Mouse (Mus musculus) spleen, adult 12 weeks (tissue): ENCODE measurements around the gene Elobl.
"Not testable (repeated sequence)": the region's sequence is repeated elsewhere in the genome, so short reads cannot be mapped to it uniquely, and the experiment has no call there.

Experiments
- DNase-seq: peaks from one replicate; pipeline ENCODE4 v3.0.0; 2022; ENCODE audit warnings: low spot score

The Elobl gene

DNA sequence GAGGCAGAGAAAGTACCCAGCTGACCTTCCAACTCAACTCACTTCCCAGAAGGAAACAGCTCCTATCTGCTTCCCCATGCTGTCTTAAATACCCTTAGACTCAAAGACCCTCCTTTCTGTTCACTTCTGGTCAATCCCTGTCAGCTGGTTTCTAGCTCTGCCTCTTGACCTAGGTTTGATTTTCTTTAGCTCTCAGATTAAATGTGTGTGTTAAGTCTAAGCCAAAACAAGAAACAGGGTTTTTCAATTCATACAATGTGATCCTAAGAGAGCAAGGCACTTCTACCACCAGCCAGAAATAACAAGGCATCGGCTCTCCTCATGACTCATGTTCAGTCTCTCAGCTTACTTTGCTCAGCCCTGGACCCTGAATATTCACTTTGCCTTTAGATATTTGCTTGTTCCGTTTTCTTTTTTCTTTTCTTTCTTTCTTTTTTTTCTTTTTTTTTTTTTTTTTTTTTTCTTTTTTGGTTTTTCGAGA lies at the start of gene Elobl:
Gene Elobl (minus strand): TSS at position 51 of the 481 bp plus-strand sequence.
- DNase-seq: no peak

DNA sequence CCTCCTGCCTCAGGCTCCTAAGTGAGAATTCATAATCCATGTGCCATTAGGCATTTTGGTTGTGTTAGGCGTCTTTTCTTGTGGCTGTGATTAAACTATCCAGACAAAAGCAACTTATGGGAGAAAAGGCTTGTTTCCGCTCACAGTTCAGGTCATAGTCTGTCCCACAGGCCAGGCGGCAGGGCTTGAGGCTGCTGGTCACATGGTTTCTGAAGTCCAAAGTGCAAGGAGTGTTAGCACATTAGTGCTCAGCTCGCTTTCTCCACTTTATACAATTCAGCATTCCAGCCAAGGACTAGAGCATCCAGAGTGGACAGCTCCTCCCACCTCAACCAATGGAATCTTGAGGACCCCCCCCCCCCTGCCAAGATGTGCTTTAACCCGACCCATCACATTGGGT lies 45.5 kb upstream of the Elobl start:
- no peak for DNase-seq

DNA sequence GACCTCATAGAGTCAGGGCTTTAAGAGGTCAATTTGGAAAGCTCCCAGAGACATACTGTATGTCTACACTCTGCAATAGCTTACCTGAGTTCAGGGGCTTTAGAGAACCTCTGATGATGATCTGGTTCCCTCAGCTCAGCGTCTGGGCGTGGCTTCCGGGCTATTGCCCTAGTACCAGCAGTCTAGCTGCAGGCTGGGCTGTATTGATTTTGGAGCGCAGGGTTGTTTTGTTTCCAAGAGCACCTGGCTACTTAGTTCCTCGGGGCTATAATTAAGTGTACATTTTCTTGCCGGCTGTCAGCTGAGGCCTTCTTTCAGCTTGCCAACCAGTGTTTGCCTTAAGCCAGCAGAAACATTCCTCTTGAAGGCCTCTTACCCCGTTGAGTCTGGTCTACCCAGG lies 42.8 kb upstream of the Elobl start:
- no peak for DNase-seq

DNA sequence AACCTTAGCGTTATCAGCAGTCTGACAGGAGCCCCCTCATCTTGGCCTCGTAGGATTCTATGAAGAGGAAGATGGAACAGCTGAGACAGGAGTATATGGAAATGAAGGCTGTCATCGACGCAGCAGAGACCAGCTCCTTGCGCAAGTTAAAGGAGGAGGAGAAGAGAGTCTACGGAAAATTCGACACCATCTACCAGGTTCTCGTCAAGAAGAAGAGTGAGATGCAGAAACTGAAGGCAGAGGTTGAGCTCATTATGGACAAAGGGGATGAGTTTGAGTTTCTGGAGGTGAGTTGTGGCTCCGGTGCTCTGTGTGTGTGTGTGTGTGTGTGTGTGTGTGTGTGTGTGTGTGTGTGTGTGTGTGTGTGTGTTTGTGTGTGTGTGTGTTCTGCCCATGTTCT lies 42.3 kb upstream of the Elobl start:
- no peak for DNase-seq

DNA sequence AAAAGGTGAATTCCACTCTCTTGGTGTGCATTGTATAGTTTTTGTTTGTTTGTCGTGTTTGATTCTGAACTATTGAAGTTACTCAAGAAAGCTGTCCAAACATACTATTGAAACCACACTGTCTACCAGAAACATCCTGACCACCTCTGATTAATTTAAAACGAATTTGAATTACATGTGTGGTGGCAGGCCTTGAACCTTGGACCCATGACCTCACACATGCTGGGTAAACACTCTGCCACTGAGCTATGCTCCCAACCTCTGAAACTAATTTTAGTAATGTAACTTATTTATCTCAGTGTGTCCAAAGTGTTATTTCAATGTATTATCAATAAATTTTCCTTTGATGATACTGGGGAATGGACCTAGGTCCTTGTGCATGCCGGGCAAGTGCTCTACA lies 40.9 kb upstream of the Elobl start:
- DNase-seq: no peak

DNA sequence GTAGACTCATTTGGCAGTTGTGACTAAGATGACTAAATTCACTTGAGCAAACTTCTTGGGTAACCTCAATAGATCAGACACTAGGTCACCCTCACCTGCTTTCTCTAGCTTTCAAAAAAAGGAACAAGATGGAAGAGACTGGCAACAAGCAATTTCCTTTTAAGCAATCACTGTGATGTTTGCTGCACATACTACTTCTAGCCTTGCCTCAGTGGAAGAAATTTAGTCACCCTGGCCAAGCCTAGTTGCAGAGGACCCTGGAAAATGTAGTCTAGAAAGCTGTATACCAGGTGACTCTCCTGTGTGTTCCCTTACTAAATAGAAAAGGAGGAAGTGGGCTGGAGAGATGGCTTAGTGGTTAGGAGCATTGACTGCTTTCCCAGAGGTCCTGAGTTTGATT lies 39.7 kb upstream of the Elobl start:
- no peak for DNase-seq

DNA sequence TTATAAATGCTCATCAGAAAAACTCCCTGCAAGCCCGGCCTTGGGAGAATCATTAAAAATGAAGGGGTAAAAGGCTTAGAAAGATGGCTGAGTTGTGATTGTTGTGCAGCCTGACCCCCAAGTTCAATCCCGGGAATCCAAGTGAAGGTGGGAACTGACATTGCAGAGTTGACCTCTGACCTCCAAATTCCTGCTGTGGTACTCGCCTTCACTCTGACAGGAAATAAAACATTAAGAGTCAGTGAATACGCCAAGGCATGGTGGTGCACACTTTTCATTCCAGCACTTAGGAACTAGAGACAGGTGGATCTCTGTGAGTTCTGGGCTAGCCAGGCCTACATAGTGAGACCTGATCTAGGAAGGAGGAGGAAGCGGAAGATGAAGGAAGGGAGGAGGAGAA lies 38.7 kb upstream of the Elobl start:
- DNase-seq: no peak

DNA sequence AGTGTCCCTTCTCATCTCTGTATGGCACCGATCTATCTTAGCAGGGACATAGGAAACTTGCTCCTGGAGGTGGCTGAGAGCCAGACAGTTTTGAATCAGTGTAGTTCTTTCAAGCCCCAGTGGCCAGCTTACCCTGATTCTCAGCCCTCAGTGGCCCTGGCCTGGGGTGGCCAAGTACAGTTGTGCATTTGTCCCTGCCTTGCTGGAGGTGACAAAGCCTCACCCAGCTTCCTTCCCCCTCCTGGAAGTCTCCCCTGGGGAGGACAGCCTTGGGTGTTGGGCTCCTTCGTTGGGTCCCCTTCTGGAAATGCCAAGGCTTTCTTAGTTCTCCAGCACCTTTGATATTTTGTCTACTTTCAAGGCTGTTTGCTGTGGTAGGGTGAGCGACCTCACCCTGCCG lies 37.0 kb upstream of the Elobl start:
- no peak for DNase-seq

DNA sequence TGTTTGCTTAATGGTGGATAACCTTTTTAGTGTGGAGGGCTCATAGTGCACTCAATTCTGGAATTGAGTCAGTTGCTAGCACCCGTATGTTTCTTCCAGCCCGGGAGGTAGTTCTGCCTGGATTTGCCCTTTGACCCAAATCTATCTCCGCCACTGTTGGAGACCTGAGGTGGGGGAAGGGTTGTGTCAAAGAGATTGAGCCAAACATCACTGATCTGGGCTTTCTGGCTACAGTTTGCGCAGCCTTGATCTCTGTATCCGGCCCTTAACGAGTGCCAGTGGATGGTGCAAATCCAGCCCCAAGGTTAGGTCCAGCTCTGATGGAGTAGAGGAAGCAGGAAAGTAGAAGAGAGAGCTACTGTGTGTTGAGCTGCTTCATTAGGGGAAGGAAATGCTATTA lies 36.3 kb upstream of the Elobl start:
- no peak for DNase-seq

DNA sequence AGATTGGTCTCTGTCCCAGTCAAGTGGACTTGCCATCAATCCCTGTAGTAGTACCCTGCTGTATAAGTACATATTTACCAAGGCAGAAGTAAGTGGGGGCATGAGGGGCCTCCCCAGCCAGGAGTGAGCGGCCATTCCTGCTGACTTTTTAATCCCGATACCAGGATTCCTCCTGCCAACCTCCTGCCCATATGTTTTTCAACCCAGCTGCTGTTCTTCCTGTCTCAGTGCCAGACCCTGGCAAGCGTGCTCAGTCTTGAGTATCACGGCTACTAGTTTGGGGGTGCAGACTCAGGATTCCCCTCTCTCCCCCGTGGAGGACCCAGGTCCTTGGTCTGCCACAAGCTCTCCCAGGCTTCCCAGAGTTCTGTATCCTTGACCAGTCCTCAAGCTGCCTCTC lies 35.9 kb upstream of the Elobl start:
- no peak for DNase-seq

DNA sequence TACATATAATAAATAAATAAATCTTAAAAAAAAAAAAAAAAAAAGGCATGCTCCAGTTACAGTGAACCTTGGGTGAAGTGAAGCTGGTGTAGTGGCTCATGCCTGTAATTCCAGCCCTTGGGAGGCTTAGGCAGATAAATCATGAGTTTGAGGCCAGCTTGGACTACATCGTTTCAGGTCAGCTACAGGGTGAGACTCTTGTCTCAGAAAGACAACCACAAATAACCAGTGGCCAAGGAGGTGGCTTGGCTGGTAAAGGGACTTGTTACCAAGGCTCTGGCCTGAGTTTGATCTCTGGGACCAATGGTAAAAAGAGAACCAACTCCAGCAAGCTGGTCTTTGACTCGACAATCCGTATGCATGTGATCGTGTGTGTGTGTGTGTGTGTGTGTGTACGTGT lies 35.3 kb upstream of the Elobl start:
- no peak for DNase-seq

DNA sequence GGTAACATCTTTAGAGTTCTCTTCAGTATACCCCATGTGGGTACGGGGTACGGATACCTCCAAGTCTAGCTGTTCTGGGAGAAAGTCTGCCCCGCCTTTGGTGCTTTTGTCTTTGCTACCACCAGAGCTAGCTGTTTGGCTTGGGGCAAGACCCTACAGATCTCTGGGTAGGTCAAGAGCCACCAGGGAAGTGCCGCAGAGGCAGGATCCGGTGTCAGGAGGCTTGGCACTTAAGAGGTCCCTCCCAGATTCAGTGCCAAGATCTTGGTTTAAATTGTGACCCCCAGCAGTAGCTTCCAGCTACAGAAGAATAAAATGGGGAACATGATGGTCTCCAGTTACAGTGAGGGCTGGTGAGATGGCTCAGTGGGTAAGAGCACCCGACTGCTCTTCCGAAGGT lies 34.8 kb upstream of the Elobl start:
- DNase-seq: no peak

DNA sequence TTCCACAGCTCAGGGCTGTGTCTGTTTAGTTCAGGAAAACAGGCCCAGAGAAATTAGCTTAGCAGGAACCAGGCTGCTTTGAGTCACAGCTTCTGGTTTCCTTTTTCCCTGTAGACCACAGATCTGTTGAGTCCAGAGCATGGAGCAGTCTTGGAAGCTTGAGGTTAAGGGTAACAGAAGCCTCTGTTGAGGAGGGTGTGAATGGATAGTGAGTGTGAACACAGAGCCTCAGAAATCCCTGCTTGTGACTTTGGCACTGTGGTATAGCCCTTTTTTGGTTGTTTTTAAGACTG lies 33.7 kb upstream of the Elobl start:
- no peak for DNase-seq

DNA sequence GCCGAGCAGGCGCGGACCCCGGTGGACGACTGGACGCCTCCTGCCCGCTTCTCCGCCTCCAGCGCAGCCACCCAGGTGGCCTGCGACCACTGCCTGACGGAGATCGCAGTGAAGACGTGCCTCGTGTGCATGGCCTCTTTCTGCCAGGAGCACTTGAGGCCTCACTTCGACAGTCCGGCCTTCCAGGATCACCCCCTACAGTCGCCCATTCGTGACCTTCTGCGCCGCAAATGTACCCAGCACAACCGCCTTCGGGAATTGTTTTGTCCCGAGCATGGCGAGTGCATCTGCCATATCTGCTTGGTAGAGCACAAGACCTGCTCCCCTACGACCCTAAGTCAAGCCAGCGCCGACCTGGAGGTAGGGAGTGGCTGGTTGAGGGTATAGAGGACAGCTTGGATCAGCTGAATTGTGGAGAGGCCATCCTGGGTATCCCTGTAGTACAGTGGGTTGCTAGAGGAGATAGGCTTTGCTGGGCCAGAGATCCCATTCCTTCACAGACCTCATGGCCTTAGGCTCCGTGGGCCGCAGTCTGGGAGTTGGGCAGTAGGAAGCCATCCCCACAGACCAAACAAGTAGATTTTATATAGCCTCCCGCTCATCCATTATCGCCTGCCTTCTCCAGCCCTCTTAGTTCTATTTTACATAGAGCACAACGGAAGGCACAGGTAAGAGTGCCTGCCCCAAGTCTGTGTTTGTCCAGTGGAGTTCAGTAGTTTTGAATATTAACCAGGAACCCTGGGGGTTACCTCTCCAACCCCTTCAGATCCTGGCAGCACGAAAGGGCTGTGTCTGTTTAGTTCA lies 33.2 kb upstream of the Elobl start:
- DNase-seq: peak; percentile 31

DNA sequence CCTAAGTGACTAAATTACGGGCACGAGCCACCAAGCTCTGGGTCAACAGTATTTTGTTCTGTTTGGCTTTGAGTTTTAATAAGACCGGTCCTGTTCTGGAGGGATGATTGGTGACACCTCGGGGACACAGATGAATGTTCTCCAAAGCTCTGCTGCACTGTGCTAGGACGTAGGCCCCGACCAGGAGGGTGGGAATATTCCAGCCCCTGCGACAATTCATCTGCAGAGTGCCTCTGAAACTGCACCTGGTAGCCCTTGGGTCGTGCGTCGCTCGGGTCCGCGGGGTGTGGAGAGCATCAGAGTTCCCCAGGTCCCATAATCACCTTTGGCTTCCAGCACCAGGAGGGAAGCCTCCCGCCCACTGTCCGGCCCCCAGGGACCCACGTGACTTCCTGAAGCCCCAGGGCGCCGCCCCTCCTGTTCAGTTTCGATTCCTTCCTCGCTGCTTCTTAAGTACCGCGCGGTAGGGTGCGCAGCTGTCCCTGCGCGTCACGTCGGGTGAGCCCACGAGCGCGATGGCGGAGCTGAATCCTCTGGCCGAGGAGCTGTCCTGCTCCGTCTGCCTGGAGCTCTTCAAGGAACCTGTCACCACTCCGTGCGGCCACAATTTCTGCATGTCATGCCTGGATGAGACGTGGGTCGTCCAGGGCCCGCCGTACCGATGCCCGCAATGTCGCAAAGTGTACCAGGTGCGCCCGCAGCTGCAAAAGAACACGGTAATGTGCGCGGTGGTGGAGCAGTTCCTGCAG lies 32.4 kb upstream of the Elobl start, which contains the start of gene Trim25:
Gene Trim25 (plus strand): TSS at position 403 of the 749 bp plus-strand sequence.
- DNase-seq: peak; percentile 92

DNA sequence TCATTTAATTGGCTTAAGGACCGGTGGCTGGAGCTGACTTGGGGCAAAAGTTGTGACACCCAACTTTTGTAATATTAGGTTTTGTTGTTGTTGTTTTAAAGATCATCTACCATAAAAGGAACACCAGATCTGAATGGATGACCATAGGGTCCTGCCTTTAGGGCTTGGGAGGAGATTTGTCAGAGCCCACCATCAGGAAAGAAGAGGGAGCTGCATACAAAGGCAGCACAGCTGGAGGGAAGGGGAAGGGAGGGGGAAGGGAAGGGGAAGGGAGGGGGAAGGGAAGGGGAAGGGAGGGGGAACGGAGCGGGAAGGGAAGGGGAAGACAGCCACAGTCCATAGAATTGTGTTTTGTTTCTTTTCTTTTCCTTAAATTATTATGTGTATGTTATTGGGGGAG lies 31.7 kb upstream of the Elobl start:
- no peak for DNase-seq

DNA sequence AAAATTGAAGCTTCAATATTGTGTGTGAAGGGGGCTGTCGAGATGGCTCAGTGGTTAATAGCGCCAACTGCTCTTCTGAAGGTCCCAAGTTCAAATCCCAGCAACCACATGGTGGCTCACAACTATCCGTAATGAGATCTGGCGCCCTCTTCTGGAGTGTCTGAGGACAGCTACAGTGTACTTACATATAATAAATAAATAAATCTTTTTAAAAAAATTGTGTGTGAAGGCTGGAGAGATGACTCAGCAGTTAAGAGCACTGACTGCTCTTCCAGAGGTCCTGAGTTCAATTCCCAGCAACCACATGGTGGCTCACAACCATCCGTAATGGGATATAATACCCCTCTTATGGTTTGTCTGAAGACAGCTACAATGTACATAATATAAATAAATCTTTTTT lies 30.6 kb upstream of the Elobl start:
- not testable (repeated sequence) for DNase-seq

DNA sequence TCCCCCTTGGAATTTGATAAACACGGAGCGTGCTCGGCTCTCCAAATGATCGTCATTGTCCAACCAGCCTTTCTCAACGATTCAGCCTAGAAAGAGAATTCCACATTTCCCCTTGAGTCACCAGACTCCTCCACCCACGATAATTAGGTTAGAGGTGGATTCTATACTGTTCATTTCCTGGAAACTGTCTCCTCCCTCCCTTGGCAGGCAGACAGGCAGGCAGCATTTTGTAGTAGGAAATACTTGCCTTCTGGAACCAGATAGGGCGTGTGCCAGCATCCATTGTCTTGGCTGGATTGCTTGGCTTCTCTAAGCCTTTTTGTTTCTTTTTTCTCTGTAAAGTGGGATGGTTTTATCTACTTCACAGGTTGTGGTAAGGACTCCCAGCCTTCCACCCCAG lies 29.7 kb upstream of the Elobl start:
- DNase-seq: no peak

DNA sequence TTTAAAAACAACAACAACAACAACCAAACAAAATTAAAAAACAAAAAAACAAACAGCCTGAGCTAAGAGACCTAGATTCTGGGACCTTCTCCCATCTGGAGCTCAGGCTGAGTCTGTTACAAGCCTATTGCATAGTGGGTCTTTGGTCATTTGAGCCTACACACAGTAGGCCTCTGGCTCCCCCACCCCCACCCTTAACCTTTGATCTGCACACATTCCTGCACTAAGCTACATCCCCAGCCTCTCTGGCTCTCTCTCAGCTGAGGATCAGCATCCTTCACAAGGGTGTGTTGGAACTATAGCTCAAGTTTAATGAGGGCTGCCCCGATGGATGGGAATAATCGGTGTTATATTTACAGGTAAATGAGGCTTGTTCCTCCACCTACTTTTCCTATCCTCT lies 28.9 kb upstream of the Elobl start:
- no peak for DNase-seq

DNA sequence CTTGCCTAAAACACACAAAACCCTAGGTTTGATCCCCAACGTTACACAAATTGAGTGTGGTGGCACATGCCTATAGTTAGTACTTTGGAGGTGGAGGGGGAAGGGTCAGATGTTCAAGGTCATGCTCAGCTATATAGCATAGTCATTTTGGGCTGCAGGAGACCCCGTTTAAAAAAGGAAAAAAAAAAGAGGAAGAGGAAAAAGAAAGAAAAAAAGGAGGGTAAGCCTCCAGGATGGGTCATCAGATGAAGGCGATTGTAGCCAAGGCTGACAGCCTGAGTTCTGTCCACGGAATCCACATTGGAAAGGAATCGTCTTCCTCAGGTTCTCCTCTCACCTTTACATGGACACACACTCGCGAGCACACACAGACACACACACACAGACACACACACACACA lies 27.8 kb upstream of the Elobl start:
- DNase-seq: no peak

DNA sequence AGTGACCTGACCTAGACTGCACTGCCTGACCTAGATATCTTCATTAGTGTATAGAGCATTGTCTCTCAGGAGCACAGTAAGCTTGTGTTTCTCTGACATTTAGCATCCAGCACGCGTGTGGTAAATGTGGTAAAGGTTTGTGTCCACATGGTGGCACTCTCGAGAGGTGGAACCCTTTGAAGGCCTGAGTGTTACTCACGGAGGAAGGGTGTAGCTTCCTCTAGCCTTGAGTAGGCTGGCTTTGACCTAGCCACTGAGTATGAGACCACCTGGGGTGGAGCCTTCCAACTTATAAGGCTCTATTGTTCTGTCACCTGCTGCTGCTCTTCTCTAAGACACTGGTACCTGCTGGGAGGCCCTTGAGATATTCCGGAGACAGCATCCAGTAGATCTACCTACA lies 26.9 kb upstream of the Elobl start:
- DNase-seq: peak; percentile 54

DNA sequence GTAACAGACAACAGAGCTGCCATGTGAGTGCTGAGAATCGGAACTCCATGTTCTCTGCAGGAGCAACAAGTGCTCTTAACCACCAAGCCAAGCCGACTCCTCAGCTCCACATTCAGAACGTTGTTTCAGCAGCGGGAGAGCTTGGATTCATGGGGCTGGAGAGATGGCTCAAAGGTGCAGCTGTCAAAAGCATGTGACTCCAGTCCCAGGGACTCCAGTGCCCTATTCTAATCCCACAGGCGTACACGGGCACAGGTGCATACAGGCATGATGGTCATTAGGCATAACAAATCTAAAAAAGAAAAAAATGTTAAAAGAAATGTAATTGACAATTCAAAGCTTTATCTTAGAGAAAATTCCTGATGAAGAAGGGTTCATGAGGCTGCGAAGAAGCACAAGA lies 26.5 kb upstream of the Elobl start:
- DNase-seq: no peak

DNA sequence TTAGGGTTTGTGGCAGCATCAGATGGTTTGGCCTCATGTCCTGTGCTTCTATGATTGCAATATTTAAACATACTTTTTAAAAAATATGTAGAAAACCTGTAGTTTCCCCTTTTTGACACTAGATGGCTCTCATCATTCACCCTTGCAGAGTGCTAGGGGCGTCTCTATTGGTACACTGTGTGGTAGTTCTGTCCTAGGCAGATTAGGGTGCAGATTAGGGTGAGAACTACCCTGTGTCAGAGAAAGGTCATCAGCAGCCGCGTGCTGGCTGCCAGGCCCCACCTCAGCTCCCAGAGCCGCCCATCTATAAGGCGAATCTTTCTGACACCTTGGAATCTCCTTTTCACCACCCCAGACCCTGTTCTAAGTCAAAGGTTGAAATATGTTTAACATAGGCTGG lies 22.8 kb upstream of the Elobl start:
- DNase-seq: no peak

DNA sequence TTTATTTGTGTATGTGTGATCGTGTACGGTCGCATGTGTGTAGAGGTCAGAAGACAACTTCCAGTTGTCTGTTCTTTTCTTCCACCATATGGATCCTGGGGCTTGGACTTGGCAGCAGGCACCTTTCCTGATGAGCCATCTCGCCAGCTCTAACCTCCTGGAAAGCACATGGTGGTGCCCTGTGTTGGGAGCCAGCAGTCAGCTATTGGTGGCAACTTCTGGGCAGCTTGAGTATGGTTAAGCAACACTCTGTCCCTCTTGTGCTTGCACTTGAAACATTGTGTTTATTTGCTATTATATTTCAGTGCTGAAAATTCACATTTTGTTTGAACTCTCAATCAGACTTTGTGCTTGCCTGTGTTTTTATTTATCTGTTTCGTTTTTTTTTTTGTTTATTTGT lies 22.2 kb upstream of the Elobl start:
- DNase-seq: no peak
